Mouse (Mus musculus): ENCODE data around the gene Tmem265.

The Tmem265 gene

GRCm38 (mm10) chr7:127561340-127561858 lies at the start of gene Tmem265:
Gene Tmem265 (plus strand): TSS chr7:127561390.
- DNase-seq (ENCODE audit: low spot score in 2 of 2): no peak

DNA sequence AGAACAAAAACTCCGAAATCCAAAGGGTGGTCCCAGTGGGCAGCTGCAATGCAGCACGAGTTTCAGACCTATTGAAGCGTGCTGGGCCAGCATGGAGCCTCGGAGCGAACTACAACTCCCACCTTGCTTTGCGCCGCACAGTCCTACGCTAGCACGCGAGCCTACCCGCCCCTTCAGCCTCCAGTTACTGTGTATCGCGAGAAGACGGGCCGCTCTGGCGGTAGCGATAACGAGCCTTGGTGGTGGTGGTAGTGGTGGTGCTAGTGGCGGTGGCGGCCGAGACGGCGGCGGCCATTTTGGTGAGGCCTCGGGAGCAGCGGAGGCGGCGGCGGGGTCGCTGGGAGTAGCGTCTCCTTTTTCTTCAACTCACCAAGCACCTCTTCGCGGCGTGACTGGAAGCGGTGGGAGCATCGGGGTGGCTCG lies 49.4 kb upstream of the Tmem265 start, which contains the start of gene Srcap:
TSS of gene Srcap (plus strand) at position 176 of the 423 bp plus-strand sequence.
- DNase-seq (ENCODE audit: low spot score in 2 of 2): peak; percentile 98

GRCm38 (mm10) chr7:127512231-127513015 lies 48.8 kb upstream of the Tmem265 start:
- peak; percentile 92 to 94 for DNase-seq (ENCODE audit: low spot score in 2 of 2)

GRCm38 (mm10) chr7:127513016-127513390 lies 48.2 kb upstream of the Tmem265 start:
- peak; percentile 33 to 44 for DNase-seq (ENCODE audit: low spot score in 2 of 2)

DNA sequence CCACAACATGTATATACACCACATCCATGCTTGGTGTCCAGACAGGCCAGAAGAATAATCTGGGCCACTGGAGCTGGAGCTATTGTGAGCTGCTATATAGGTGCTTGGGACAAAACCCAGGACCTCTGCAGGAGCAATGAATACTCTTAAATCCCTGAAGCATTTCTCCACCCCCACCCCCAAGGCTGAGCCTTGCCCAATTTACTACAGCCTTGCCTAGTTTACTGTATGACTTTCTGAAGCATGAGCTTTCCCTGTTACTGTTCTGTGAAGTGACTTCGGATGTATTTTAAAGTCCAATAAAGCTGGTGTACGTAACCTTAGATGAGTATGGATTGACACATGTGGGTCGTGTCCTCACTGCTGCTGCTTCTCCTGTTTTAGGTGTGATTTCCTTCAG lies 47.4 kb upstream of the Tmem265 start:
- no peak for DNase-seq (ENCODE audit: low spot score in 2 of 2)

GRCm38 (mm10) chr7:127515846-127516245 lies 45.3 kb upstream of the Tmem265 start:
- DNase-seq (ENCODE audit: low spot score in 2 of 2): no peak

GRCm38 (mm10) chr7:127516344-127516743 lies 44.8 kb upstream of the Tmem265 start:
- no peak for DNase-seq (ENCODE audit: low spot score in 2 of 2)

GRCm38 (mm10) chr7:127519284-127519683 lies 41.9 kb upstream of the Tmem265 start, which contains the start of gene Gm42715:
Gene Gm42715 (plus strand): TSS chr7:127519584.
- no peak for DNase-seq (ENCODE audit: low spot score in 2 of 2)

- DNase-seq (ENCODE audit: low spot score in 2 of 2): no peak
Measured at GRCm38 (mm10) chr7:127541671-127542070, 19.5 kb upstream of the Tmem265 start.

DNA sequence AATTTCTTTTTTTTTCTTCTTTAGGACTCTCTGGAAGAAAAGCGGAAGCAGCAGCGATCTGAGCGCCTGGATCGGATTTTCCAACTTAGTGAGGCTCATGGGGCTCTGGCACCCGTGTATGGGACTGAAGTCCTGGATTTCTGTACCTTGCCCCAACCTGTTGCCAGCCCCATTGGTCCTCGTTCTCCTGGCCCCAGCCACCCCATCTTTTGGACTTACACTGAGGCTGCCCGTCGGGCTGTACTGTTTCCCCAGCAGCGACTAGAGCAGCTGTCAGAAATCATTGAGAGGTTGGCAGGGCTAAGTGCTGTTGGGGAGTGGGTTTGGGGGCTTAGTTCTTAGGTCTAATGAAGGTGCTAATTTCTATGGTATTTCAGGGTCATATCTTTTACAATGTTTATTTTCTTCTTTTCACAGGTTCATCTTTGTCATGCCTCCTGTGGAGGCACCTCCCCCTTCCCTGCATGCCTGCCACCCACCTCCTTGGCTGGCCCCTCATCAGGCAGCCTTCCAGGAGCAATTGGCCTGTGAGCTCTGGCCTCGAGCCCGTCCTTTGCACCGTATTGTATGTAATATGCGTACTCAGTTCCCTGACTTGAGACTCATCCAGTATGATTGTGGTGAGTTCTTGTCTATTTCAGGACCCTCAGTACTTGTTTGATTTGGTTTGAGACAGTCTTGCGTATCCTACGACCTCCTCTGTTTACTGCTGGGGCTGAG lies 11.9 kb upstream of the Tmem265 start:
- DNase-seq (ENCODE audit: low spot score in 2 of 2): no peak

DNA sequence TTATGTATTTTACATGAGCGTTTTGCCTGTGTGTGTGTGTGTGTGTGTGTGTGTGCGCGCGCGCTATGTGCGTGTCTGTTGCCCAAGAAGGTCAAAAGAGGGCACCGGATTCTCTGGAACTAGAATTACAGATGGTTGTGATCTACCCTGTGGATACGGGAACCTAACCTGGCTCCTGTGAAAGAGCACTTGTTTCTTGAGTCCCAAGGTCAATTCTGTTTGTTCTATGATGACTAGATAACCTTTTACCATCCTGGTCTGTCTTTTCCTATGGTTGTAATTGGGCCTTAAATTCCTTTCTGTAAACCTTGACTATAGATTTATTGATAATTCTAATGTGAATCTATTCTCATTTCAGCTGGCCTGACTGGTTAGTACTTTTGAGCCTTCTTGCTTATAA lies 9.6 kb upstream of the Tmem265 start:
- no peak for DNase-seq (ENCODE audit: low spot score in 2 of 2)

- DNase-seq (ENCODE audit: low spot score in 2 of 2): no peak
Measured at GRCm38 (mm10) chr7:127560580-127560979, 610 bp upstream of the Tmem265 start.

DNA sequence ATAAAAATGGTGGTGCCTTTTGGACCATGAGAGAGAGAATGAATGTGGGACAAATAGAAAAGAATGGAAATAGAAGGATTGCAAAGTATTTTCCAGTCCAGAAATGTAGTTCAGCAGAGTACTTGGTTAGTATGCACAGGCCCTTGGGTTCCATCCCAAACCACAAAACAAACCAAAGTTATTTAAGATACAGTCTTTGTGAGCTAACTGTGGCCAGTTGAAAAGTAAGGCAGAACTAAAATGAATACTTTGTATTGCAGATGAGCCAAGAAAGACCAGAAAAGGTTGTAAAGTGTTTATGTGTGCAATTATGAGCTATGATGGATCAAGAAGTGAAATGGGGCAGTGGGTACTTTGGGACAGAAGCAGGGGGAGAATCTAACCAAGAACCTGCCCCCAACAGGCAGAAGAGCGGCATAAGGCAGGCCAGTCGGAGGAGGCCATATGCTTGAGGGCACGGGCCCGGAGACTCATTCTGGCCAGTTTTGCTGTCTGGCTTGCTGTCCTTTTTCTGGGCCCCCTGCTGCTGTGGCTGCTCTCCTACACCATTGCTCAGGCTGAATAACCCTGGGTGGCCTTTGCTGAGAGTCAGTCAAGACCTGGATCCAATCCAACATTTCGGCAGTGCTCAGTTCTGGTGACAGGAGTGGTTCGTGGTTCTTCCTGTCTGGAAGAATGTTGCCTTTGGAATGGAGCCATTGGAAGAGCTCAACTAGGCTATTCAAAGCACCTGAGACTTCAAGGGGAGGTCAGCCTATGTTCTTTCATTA lies 3.4 kb downstream of the Tmem265 start:
- no peak for DNase-seq (ENCODE audit: low spot score in 2 of 2)

- DNase-seq (ENCODE audit: low spot score in 2 of 2): peak; percentile 96 to 97
Measured at GRCm38 (mm10) chr7:127572895-127573471, 11.8 kb downstream of the Tmem265 start, which contains the start of gene Phkg2. Gene Phkg2 (plus strand): TSS chr7:127573340.

GRCm38 (mm10) chr7:127573503-127574008 lies 12.4 kb downstream of the Tmem265 start:
- DNase-seq (ENCODE audit: low spot score in 2 of 2): no peak

DNA sequence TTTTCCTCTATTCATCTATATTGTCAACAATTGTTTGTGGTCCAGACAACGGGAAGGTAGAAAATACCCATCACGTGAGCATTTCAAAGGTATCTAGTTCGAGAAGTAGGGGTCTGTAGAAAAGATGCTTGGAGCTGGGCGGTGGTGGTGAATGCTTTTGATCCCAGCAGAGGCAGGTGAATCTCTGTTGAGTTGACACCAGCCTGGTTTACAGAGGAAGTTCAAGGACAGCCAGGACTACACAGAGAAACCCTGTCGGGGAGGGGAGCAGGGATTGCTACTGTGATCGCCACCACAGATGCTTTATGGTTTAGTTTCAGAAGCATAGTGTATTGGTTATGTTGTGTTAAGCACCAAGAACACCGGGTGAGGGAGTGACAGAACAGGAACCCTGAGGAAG lies 12.9 kb downstream of the Tmem265 start:
- DNase-seq (ENCODE audit: low spot score in 2 of 2): no peak

GRCm38 (mm10) chr7:127583260-127583659 lies 22.1 kb downstream of the Tmem265 start:
- no peak for DNase-seq (ENCODE audit: low spot score in 2 of 2)

DNA sequence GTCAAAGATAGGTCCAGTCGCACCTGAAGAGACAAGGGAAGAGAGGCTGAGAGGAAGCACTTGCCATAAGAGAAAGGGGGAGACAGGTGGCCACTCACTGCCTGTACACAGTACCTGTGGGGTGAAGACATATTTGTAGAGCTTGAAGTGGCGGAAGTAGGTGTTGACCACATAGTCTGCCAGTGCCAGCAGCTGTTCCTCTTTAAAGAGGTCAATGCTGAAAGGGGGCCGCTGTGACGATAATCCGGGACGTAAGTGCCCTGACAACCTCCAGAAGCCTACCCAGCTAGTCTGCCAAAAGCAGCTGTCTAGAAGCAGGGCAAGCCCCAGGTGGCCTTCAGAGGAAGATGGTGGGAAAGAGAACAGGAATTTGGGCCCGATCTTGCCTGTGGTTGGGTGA lies 23.8 kb downstream of the Tmem265 start:
- no peak for DNase-seq (ENCODE audit: low spot score in 2 of 2)

DNA sequence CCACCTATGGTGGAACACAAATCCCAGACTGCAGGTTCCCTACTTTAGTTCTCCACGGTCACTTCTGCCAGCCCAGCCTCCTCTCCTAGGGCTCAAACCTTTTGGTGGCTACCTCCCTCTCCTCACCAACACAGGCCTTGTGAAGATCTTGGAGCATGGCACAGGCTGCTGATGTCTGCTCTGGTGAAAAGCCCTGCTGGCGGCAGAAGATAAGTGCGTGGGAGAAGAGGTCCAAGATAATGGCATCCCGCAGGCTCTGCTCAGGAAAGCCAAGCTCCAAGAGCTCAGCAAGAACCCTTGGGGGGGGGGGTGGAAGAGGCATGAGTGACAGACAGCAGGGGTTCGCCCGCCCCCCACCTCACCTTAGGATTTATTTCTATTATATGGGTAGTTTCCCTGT lies 25.0 kb downstream of the Tmem265 start:
- DNase-seq (ENCODE audit: low spot score in 2 of 2): peak; percentile 27 to 62

GRCm38 (mm10) chr7:127587196-127587595 lies 26.0 kb downstream of the Tmem265 start:
- no peak for DNase-seq (ENCODE audit: low spot score in 2 of 2)

All from spleen, postnatal 36 days (tissue).